9 mouse cellular contexts compared by ENCODE assay signal in genomic region chr8:10154439-10154745, GRCm38 (mm10). TPM values are rescaled to one million over a fixed set of nuclear protein-coding genes. Genes with fewer than 3 reads are reported as not detected.
A peak's percentile ranks its signal among the peaks of the same experiment; 100 is the strongest.
DNase-seq lines count a peak whose midpoint lies in the region; ATAC-seq and TF ChIP-seq lines count a peak whose summit lies in the region.
"Had no signal": no experiment of that assay in that cellular context is flagged by ENCODE, and none has a peak within 500 bp of the region (broad histone marks: within the 10 kb centered on the region; RNA-seq: fewer than 3 reads in every experiment).

No protein-coding gene starts in this region.

- no peak overlapping the region for H3K27ac ChIP-seq in kidney, postnatal 0 days
- no peak overlapping the region for H3K27ac ChIP-seq in embryonic facial prominence, embryonic 14.5 days (replicated peaks; ENCODE audit: low read depth, low read length)
- no peak overlapping the region for H3K27ac ChIP-seq in limb, embryonic 10.5 days
- peak overlapping the region; percentile 16; the same call in 1 of the 2 replicates for H3K27ac ChIP-seq in neural tube, embryonic 14.5 days (ENCODE audit: low read depth, low read length)

- peak overlapping the region; percentile 40; the same call in 1 of the 2 replicates for H3K9ac ChIP-seq in kidney, postnatal 0 days (ENCODE audit: low read depth, low read length)
- peak overlapping the region; percentile 67; the same call in 1 of the 2 replicates for H3K9ac ChIP-seq in embryonic facial prominence, embryonic 14.5 days (ENCODE audit: low read depth, low read length)
- H3K9ac ChIP-seq in neural tube, embryonic 14.5 days (replicated peaks; ENCODE audit: low read depth, low read length): peak overlapping the region; percentile 82

- H3K36me3 ChIP-seq in kidney, postnatal 0 days (ENCODE audit: insufficient read depth, low read length): no peaks in the 10 kb centered on the region
- H3K36me3 ChIP-seq in embryonic facial prominence, embryonic 14.5 days (ENCODE audit: control insufficient read depth, insufficient read depth, low read length): no peaks in the 10 kb centered on the region
- H3K36me3 ChIP-seq in limb, embryonic 10.5 days: no peaks in the 10 kb centered on the region
- H3K36me3 ChIP-seq in neural tube, embryonic 14.5 days (ENCODE audit: control insufficient read depth, insufficient read depth, low read length): no peaks in the 10 kb centered on the region

- peaks cover 9% of the 10 kb centered on the region; the same call in 1 of the 2 replicates for H3K27me3 ChIP-seq in kidney, postnatal 0 days (ENCODE audit: insufficient read depth, low read length)
- H3K27me3 ChIP-seq in embryonic facial prominence, embryonic 14.5 days (replicated peaks; ENCODE audit: control insufficient read depth, insufficient read depth, low read length): peaks cover 13% of the 10 kb centered on the region
- peaks cover 37% of the 10 kb centered on the region for H3K27me3 ChIP-seq in limb, embryonic 10.5 days (ENCODE audit: low read depth, poor library complexity, severe bottlenecking)
- H3K27me3 ChIP-seq in neural tube, embryonic 14.5 days (ENCODE audit: control insufficient read depth, insufficient read depth, low read length): no peaks in the 10 kb centered on the region

- no peaks in the 10 kb centered on the region for H3K9me3 ChIP-seq in kidney, postnatal 0 days (replicated peaks; ENCODE audit: low read length)
- H3K9me3 ChIP-seq in embryonic facial prominence, embryonic 14.5 days (ENCODE audit: control insufficient read depth, low read length): no peaks in the 10 kb centered on the region
- H3K9me3 ChIP-seq in limb, embryonic 10.5 days (replicated peaks): no peaks in the 10 kb centered on the region
- 0 out of 2 replicates have a peak, but pooled peaks cover 3% of the 10 kb centered on the region for H3K9me3 ChIP-seq in neural tube, embryonic 14.5 days (ENCODE audit: control insufficient read depth, low read length)

- peak overlapping the region; percentile 76 for H3K4me2 ChIP-seq in kidney, postnatal 0 days (ENCODE audit: low read length)
- peak overlapping the region; percentile 91 for H3K4me2 ChIP-seq in embryonic facial prominence, embryonic 14.5 days (ENCODE audit: low read depth, low read length)
- peak overlapping the region; percentile 67 for H3K4me2 ChIP-seq in neural tube, embryonic 14.5 days (ENCODE audit: low read depth, low read length)

- no peak for DNase-seq in kidney, postnatal 0 days (ENCODE audit: low spot score)
- DNase-seq in kidney, adult 8-10 months: no peak
- DNase-seq in embryonic facial prominence, embryonic 14.5 days (ENCODE audit: low spot score): no peak
- DNase-seq in limb, embryonic 10.5 days (ENCODE audit: low spot score): peak; percentile 32
- DNase-seq in urinary bladder, adult 2 months (ENCODE audit: low spot score): no peak

- H3K4me1 ChIP-seq in kidney, postnatal 0 days (replicated peaks; ENCODE audit: insufficient read depth, low read length): no peaks in the 10 kb centered on the region
- H3K4me1 ChIP-seq in embryonic facial prominence, embryonic 14.5 days (ENCODE audit: control insufficient read depth, insufficient read depth, low read length): 0 out of 2 replicates have a peak, but pooled peaks cover 3% of the 10 kb centered on the region
- H3K4me1 ChIP-seq in limb, embryonic 10.5 days: peaks cover 11% of the 10 kb centered on the region
- peaks cover 14% of the 10 kb centered on the region; the same call in 1 of the 2 replicates for H3K4me1 ChIP-seq in neural tube, embryonic 14.5 days (ENCODE audit: control insufficient read depth, insufficient read depth, low read length)

- 21% methylated on average over 4 of the region's 4 CpGs for WGBS in kidney, postnatal 0 days
- 15% methylated on average over 4 of the region's 4 CpGs for WGBS in embryonic facial prominence, embryonic 14.5 days
- 12% methylated on average over 4 of the region's 4 CpGs for WGBS in limb, embryonic 10.5 days
- WGBS in neural tube, embryonic 14.5 days: 3% methylated on average over 4 of the region's 4 CpGs

- no peak for TF ChIP-seq CTCF in kidney, postnatal 0 days (IDR thresholded peaks at IDR 0.05; ENCODE audit: low read depth)

- H3K4me3 ChIP-seq in kidney, postnatal 0 days (replicated peaks; ENCODE audit: low read depth, low read length): peak overlapping the region; percentile 43
- peak overlapping the region; percentile 61 for H3K4me3 ChIP-seq in embryonic facial prominence, embryonic 14.5 days (ENCODE audit: low read depth, low read length)
- peak overlapping the region; percentile 73 for H3K4me3 ChIP-seq in limb, embryonic 10.5 days
- H3K4me3 ChIP-seq in neural tube, embryonic 14.5 days (ENCODE audit: low read depth, low read length): peak overlapping the region; percentile 66
- H3K4me3 ChIP-seq: erythroblast, embryonic 14.5 days had no signal

- no peak for ATAC-seq in kidney, postnatal 0 days (replicated peaks; ENCODE audit: low FRiP score, low read depth)
- no peak for ATAC-seq in embryonic facial prominence, embryonic 14.5 days (ENCODE audit: low read depth)
- no peak for ATAC-seq in neural tube, embryonic 14.5 days (ENCODE audit: low read depth)
- ATAC-seq in monocyte, adult 5-6 weeks (replicated peaks; ENCODE audit: insufficient number of reproducible peaks, low FRiP score, low TSS enrichment, poor library complexity, severe bottlenecking): no peak
- no peak for ATAC-seq in cerebellum, adult (ENCODE audit: insufficient number of reproducible peaks, low FRiP score, low TSS enrichment)

RNA-seq across cellular contexts. Expression of gene Myo16, which starts 0.7 kb away (rescaled TPM):
- polyA plus RNA-seq in kidney, postnatal 0 days (2015; fragmentation: Nextera tagmentation; extraction: Ambion mirVana): 0.08 and 0.17 TPM in 2 replicates
- 0.77 and 0.89 TPM in 2 replicates for polyA plus RNA-seq in embryonic facial prominence, embryonic 14.5 days (2014; fragmentation: Nextera tagmentation; extraction: Ambion mirVana)
- polyA plus RNA-seq in limb, embryonic 10.5 days (2016; fragmentation: Nextera tagmentation; extraction: Ambion mirVana): 0.08 and 0.20 TPM in 2 replicates
- polyA plus RNA-seq in neural tube, embryonic 14.5 days (2014; fragmentation: Nextera tagmentation; extraction: Ambion mirVana): 5.0 and 11.8 TPM in 2 replicates
- total RNA-seq in monocyte, adult 5-6 weeks (2017): 0.10 TPM in 1 of 3 replicates, not detected in the others
- polyA plus RNA-seq in urinary bladder, adult 2 months (2012; rRNA removed): 0.10 and 0.15 TPM in 2 replicates
- polyA plus RNA-seq: erythroblast, embryonic 14.5 days had no signal
